Mouse (Mus musculus) lung, postnatal 0 days (tissue): ENCODE measurements around the gene Ift22. TPM values are rescaled to one million over a fixed set of nuclear protein-coding genes. Genes with fewer than 3 reads are reported as not detected.

Experiments used
- ATAC-seq: fragments of 200-750 bp; cut with Nextera tagmentation; 2 replicates; pipeline ENCODE4 v1.8.0; 2017; ENCODE audit warnings: moderate library complexity
- DNase-seq: peaks from one replicate; pipeline ENCODE4 v3.0.0-alpha.2; 2016; ENCODE audit warnings: low spot score
- H3K27ac ChIP-seq: fragments of 300-500 bp; sonication (generic); 2 replicates; pipeline ENCODE4 v1.5.1; 2014; ENCODE audit warnings: antibody characterized with exemption, mild to moderate bottlenecking, low read length, mixed read lengths
- H3K27me3 ChIP-seq: fragments of 300-500 bp; sonication (generic); replicated peaks from 2 replicates; pipeline ENCODE4 v1.6.1; 2014; ENCODE audit warnings: low read length, mixed read lengths; ENCODE audit not compliant: insufficient read depth
- H3K36me3 ChIP-seq: fragments of 300-500 bp; sonication (generic); 2 replicates; pipeline ENCODE4 v1.6.1; 2014; ENCODE audit warnings: low read length, mixed read lengths; ENCODE audit not compliant: insufficient read depth
- H3K4me1 ChIP-seq: fragments of 300-500 bp; sonication (generic); 2 replicates; pipeline ENCODE4 v1.6.1; 2014; ENCODE audit warnings: antibody characterized with exemption, low read depth, low read length, mixed read lengths; ENCODE audit not compliant: insufficient read depth
- H3K4me2 ChIP-seq: fragments of 300-500 bp; sonication (generic); replicated peaks from 2 replicates; pipeline ENCODE4 v1.6.1; 2014; ENCODE audit warnings: low read depth, mild to moderate bottlenecking, low read length, moderate library complexity, mixed read lengths
- H3K4me3 ChIP-seq: fragments of 300-500 bp; sonication (generic); 2 replicates; pipeline ENCODE4 v1.5.1; 2014; ENCODE audit warnings: low read depth, low read length
- H3K9ac ChIP-seq: fragments of 300-500 bp; sonication (generic); replicated peaks from 2 replicates; pipeline ENCODE4 v1.6.1; 2014; ENCODE audit warnings: low read depth, mild to moderate bottlenecking
- H3K9me3 ChIP-seq: fragments of 300-500 bp; sonication (generic); 2 replicates; pipeline ENCODE4 v1.6.1; 2016; ENCODE audit warnings: low read length, mixed read lengths
- CTCF ChIP-seq: IDR thresholded peaks from 2 replicates; pipeline ENCODE4 v1.5.1; 2016; ENCODE audit warnings: antibody characterized with exemption, mild to moderate bottlenecking
- EP300 ChIP-seq: IDR thresholded peaks from 2 replicates; pipeline ENCODE4 v1.6.1; 2016; ENCODE audit warnings: antibody characterized with exemption, mild to moderate bottlenecking, control low read depth
- WGBS: fragments of 180-500 bp; shearing (Covaris S2); extraction: QIAGEN DNeasy Blood & Tissue Kit; methylation state at CpG from one replicate; pipeline ENCODE4 v1.1.7; 2014; 5-methylcytosine and 5-hydroxymethylcytosine counted together
- polyA plus RNA-seq: library from polyadenylated mRNA; unstranded; fragments of >200 nt; fragmentation: Nextera tagmentation; extraction: Ambion mirVana; gene quantifications from 2 replicates; pipeline ENCODE4 v1.2.1, GENCODE M21; 2015

Ift22 gene
- polyA plus RNA-seq, 1 experiment from 2014 or later: 41.9 TPM

GRCm38 (mm10) chr5:136867706-136868105 is 40.2 kb upstream of the Ift22 start:
- no peaks in the 10 kb centered on the region for H3K27me3 ChIP-seq
- no peak overlapping the region for H3K4me3 ChIP-seq
- WGBS: 68% methylated on average over 5 of the region's 5 CpGs
- no peak overlapping the region for H3K9ac ChIP-seq
- no peak overlapping the region for H3K27ac ChIP-seq
- ATAC-seq: no peak
- no peaks in the 10 kb centered on the region for H3K9me3 ChIP-seq
- DNase-seq: no peak
- H3K4me2 ChIP-seq: no peak overlapping the region
- H3K36me3 ChIP-seq: no peaks in the 10 kb centered on the region
- peaks cover 7% of the 10 kb centered on the region; the same call in 1 of the 2 replicates for H3K4me1 ChIP-seq
- no peak for TF ChIP-seq CTCF
- TF ChIP-seq EP300: no peak

DNA sequence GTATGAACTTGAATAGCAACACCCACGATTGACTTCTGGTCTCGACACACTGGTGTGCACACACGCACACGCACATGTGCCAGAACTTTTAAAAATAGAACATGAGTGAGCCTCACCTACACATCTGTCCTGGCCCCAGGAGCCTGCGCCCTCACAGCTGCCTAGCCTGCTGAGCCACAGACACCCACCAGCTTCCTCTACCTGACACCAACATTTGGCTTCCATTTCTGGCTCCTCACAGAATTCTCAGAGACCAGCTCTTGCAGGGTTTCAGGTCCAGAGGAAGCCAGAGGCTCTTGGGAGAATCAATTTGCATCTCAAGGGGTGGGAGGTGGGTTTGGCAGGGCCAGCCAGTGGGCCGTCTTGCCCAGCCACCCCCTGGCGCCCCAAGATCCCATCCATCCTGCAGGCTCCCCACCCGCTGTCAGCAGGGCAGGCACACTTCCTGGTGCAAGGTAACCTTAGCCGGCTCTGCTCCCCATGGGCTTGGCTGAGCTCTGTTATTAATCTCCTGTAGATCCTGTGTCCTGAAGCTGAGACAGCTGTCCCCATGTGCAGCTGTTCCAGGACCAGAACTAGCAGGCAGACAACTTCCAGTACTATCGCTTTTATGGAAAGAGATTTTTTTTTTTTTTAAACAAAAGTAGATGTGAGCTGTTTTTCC is 38.4 kb upstream of the Ift22 start:
- Histone ChIP-seq H3K4me3 (no peak overlapping the region), H3K27ac (no peak overlapping the region), H3K36me3 (no peaks in the 10 kb centered on the region), H3K27me3 (no peaks in the 10 kb centered on the region), H3K4me1 (no peaks in the 10 kb centered on the region), H3K4me2 (no peak overlapping the region), H3K9ac (no peak overlapping the region), H3K9me3 (no peaks in the 10 kb centered on the region)
- WGBS: 56% methylated on average over 10 of the region's 10 CpGs
- ATAC-seq (no peak), DNase-seq (no peak)
- TF ChIP-seq EP300: no peak
- no peak for TF ChIP-seq CTCF

DNA sequence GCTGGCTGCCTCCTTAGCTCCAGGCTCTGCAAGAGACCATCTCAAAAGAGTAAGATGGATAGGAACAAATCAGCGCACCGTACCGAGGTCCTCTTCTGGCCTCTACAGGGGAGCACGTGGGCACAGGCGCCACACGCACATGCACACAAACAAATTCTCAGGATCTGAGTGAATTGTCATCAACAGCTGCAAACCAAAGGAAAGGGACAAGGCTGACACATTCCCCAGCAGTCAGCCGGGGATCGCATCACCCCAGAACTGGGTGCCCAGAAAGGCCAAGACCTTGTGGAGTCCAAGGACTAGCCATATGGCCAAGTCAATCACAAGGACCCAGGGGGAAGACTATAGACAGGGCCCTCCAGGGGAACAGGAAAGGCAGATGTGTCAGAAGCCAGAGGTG is 35.5 kb upstream of the Ift22 start:
- no peak for ATAC-seq
- H3K36me3 ChIP-seq: no peaks in the 10 kb centered on the region
- H3K4me2 ChIP-seq: no peak overlapping the region
- H3K4me1 ChIP-seq: no peaks in the 10 kb centered on the region
- DNase-seq: no peak
- H3K9me3 ChIP-seq: no peaks in the 10 kb centered on the region
- H3K9ac ChIP-seq: no peak overlapping the region
- no peak overlapping the region for H3K4me3 ChIP-seq
- 78% methylated on average over 8 of the region's 8 CpGs for WGBS
- H3K27me3 ChIP-seq: no peaks in the 10 kb centered on the region
- no peak for TF ChIP-seq EP300
- H3K27ac ChIP-seq: no peak overlapping the region

DNA sequence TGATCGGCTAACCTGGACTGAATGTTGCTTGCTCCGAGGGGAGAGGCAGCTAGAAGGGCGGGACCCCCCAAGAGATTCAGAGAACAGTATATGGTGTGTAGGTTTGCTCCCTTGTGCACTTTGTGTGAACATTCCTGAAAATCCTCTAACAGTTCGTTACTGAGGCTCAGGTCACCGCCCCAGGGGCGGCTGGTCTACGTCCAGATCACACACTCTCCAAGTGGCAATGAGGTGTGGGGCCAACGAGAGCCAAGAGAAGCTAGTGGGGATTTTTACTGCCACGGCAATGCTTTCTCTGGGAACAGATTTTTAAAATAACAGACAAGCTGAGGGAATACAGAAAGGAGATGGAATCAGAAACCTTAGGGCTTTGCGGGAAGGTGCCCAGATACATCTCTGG is 33.7 kb upstream of the Ift22 start:
- WGBS: 43% methylated on average over 10 of the region's 10 CpGs
- TF ChIP-seq CTCF (no peak), EP300 (no peak)
- no peaks in the 10 kb centered on the region for H3K9me3 ChIP-seq
- H3K9ac ChIP-seq: no peak overlapping the region
- no peak overlapping the region for H3K27ac ChIP-seq
- no peaks in the 10 kb centered on the region for H3K36me3 ChIP-seq
- no peaks in the 10 kb centered on the region for H3K27me3 ChIP-seq
- no peak for ATAC-seq
- H3K4me1 ChIP-seq: no peaks in the 10 kb centered on the region
- H3K4me3 ChIP-seq: no peak overlapping the region
- DNase-seq: peak; percentile 19
- no peak overlapping the region for H3K4me2 ChIP-seq

DNA sequence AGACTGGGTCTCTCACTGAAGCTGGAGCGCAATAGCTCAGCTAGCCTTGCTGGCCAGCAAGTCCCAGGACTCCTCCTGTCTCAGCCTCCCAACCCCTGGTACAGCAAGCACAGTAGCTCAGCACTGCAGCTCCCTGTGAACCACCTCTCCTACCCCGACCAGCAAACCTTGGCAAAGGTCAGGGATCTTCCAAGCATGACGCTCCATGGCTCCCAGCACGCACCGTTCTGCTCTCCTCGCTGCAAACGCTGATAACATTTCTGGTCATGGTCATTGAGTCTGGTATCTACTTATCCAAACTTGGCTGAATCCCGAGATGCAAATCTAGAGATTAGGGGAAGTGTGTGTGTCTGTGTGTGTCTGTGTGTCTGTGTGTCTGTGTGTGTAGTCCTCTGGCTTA is 27.8 kb upstream of the Ift22 start:
- Histone ChIP-seq H3K4me3 (no peak overlapping the region), H3K4me1 (no peaks in the 10 kb centered on the region; the same call in 1 of the 2 replicates), H3K9ac (no peak overlapping the region), H3K4me2 (no peak overlapping the region), H3K27ac (no peak overlapping the region), H3K9me3 (no peaks in the 10 kb centered on the region), H3K27me3 (peaks cover 28% of the 10 kb centered on the region), H3K36me3 (no peaks in the 10 kb centered on the region)
- no peak for ATAC-seq
- DNase-seq: no peak
- TF ChIP-seq EP300 (no peak), CTCF (no peak)
- 70% methylated on average over 8 of the region's 8 CpGs for WGBS

DNA sequence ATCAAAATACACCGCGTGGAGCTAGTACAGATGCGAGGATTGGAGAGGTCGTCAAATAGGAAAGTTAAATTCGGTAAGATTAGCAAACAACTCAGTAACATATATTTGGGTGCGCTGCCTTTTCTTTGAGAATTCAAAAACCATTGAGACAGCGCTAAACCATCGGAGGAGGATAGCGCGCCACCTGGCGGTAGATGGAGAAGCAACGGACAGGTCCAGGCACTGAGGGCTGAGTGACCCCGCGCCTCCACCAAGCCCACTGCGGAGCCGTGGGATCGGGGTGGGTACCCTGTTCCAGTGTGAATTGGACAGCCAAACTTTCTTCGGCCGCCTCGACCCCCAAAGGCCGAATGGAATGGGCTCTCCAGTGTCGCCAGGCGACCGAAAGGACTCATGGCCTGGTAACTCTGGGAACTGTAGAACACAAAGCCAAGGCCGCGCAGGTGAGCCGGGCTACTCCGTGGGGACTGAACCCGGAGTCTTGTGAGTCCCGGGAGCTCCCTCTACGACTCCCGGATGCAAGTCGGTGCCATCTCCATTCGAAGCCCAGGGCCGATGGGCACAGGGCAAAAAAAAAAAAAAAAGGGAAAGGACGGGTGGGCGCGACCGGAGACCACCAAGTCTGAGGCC is 26.5 kb upstream of the Ift22 start:
- TF ChIP-seq EP300 (no peak), CTCF (peak; percentile 92)
- ATAC-seq: peak; percentile 71
- Histone ChIP-seq H3K27ac (no peak overlapping the region), H3K9ac (no peak overlapping the region), H3K4me2 (peak overlapping the region; percentile 47), H3K36me3 (no peaks in the 10 kb centered on the region), H3K27me3 (peaks cover 28% of the 10 kb centered on the region), H3K9me3 (no peaks in the 10 kb centered on the region), H3K4me1 (no peaks in the 10 kb centered on the region; the same call in 1 of the 2 replicates), H3K4me3 (peak overlapping the region; percentile 31)
- DNase-seq: peak; percentile 83
- 4% methylated on average over 36 of the region's 39 CpGs for WGBS
